In genomic region chr11:46882456-46882855, GRCm38 (mm10) we compare ENCODE assay signal across 33 mouse cellular contexts.
"Had no signal": no experiment of that assay in that cellular context is flagged by ENCODE, and none has a peak within 500 bp of the region (broad histone marks: within the 10 kb centered on the region; RNA-seq: fewer than 3 reads in every experiment).

No protein-coding gene starts in this region.

- H3K9me3 ChIP-seq: heart, embryonic 13.5 days; heart, embryonic 15.5 days; hindbrain, embryonic 10.5 days; hindbrain, embryonic 12.5 days; hindbrain, embryonic 13.5 days; hindbrain, embryonic 15.5 days; intestine, embryonic 15.5 days; kidney, embryonic 15.5 days had no signal

- H3K9ac ChIP-seq: heart, embryonic 13.5 days; heart, embryonic 15.5 days; hindbrain, embryonic 12.5 days; hindbrain, embryonic 13.5 days; hindbrain, embryonic 14.5 days; hindbrain, embryonic 15.5 days; intestine, embryonic 15.5 days; kidney, embryonic 15.5 days had no signal

- ATAC-seq: hindbrain, embryonic 16.5 days; hindbrain, postnatal 0 days; inflammation-experienced regulatory T-cells, adult 6 months; intestine, embryonic 15.5 days; intestine, embryonic 16.5 days; intestine, postnatal 0 days had no signal

- H3K4me3 ChIP-seq: heart, embryonic 13.5 days; heart, embryonic 15.5 days; hindbrain, embryonic 10.5 days; hindbrain, embryonic 12.5 days; hindbrain, embryonic 13.5 days; hindbrain, embryonic 15.5 days; intestine, embryonic 15.5 days; kidney, embryonic 15.5 days; layer of hippocampus, adult 2 months; left cerebral cortex, adult 2 months had no signal

- H3K27me3 ChIP-seq: heart, embryonic 13.5 days; heart, embryonic 15.5 days; hindbrain, embryonic 12.5 days; hindbrain, embryonic 13.5 days; hindbrain, embryonic 15.5 days; intestine, embryonic 15.5 days; kidney, embryonic 15.5 days had no signal

- DNase-seq: heart, postnatal 10 days; heart, postnatal 14 days; heart, postnatal 36 days; heart, postnatal 4 days; kidney, adult 11 months; kidney, adult 18-20 months; kidney, adult 2 months; kidney, adult 8-10 months; kidney, adult 9 months; kidney, postnatal 10 days; kidney, postnatal 14 days; kidney, postnatal 25 days; kidney, postnatal 36 days; kidney, postnatal 4 days; layer of hippocampus, adult 9-11 months; layer of hippocampus, postnatal 36 days had no signal

- H3K4me2 ChIP-seq: heart, embryonic 13.5 days; heart, embryonic 15.5 days; hindbrain, embryonic 12.5 days; hindbrain, embryonic 13.5 days; hindbrain, embryonic 14.5 days; hindbrain, embryonic 15.5 days; intestine, embryonic 15.5 days; kidney, embryonic 15.5 days had no signal

- H3K4me1 ChIP-seq: heart, embryonic 13.5 days; heart, embryonic 15.5 days; hindbrain, embryonic 10.5 days; hindbrain, embryonic 12.5 days; hindbrain, embryonic 13.5 days; hindbrain, embryonic 15.5 days; intestine, embryonic 15.5 days; kidney, embryonic 15.5 days had no signal

- H3K27ac ChIP-seq: heart, embryonic 13.5 days; heart, embryonic 15.5 days; hindbrain, embryonic 10.5 days; hindbrain, embryonic 12.5 days; hindbrain, embryonic 13.5 days; hindbrain, embryonic 14.5 days; hindbrain, embryonic 15.5 days; hindbrain, postnatal 0 days; intestine, embryonic 15.5 days; kidney, embryonic 15.5 days; kidney, postnatal 0 days; layer of hippocampus, adult 2 months; left cerebral cortex, adult 2 months had no signal

- H3K36me3 ChIP-seq: heart, embryonic 13.5 days; heart, embryonic 15.5 days; hindbrain, embryonic 10.5 days; hindbrain, embryonic 12.5 days; hindbrain, embryonic 13.5 days; hindbrain, embryonic 15.5 days; intestine, embryonic 15.5 days; kidney, embryonic 15.5 days had no signal
